Mouse (Mus musculus): ENCODE data around the gene Gpr4.

Gpr4 gene

DNA sequence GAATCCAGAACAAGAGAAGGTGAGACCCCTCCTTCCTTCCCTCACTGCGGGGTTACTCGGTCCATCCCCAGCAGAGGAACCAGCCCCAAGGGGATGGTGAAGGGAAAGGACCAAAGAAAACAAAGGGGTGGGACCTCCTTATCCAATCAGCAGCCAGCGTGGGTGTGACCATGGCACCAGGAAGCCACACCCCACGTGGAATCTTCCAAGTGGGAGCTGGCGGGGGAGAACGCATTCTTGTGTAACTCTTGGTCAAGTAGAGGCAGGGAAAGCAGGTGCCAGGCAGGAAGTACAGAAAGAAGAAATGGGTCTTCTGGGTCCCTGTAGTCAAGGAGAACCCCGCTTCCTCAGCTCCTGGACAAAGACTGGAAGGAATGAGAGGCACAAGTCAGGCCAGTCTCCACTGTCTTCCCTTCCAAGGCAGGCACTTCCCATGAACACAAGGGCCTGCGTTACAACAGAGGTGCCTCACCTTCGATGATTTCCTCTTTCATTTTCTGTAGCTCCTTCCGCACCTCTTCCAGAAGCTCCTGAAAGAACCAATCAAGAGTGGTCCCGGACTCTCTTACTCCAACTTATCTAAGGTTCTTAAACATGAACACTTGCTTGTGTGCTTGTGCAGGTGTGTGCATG is 45.2 kb downstream of the Gpr4 start:
- peak; percentile 36 for DNase-seq (ENCODE audit: low read depth, low spot score)

DNA sequence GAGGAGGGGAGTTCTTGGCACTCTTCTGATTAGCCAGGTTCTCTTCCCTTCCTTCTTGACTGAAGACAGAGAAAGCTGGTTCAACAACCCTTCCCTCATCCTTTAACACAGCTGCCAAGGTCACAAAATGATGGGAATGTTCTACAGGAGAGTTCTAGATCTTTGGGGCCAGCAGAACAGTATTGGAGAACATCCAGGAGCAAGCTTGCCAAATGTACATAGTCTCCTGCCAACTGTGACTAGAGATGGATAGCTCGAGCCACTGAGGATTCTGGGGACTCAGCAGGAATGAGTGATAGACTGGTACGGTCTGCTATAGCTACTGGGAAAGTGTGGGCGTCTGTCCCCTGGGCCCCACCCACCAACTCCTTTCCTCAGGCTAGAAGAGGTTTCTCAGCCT is 46.0 kb downstream of the Gpr4 start:
- DNase-seq (ENCODE audit: low read depth, low spot score) = no peak

DNA sequence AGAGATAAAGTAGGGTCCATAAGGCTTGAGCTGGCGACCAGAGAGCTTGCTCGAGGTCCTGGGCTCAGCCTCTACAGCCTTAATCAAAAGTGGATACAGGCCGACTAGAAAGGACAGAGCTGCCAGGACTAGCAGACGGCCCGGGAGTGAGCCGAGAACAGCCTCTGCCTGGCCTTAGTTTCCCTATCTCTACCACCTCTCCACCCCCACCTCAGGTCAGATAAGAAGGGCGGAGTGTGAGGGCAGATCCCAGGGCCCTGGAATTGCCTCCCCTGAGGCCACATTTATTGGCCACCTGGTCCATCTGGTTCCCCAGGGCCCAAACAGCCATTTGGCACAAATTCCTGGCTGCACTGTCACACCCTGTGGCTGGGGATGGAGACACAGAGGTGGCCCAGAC is 52.8 kb downstream of the Gpr4 start:
- no peak for DNase-seq (ENCODE audit: low read depth, low spot score)

DNA sequence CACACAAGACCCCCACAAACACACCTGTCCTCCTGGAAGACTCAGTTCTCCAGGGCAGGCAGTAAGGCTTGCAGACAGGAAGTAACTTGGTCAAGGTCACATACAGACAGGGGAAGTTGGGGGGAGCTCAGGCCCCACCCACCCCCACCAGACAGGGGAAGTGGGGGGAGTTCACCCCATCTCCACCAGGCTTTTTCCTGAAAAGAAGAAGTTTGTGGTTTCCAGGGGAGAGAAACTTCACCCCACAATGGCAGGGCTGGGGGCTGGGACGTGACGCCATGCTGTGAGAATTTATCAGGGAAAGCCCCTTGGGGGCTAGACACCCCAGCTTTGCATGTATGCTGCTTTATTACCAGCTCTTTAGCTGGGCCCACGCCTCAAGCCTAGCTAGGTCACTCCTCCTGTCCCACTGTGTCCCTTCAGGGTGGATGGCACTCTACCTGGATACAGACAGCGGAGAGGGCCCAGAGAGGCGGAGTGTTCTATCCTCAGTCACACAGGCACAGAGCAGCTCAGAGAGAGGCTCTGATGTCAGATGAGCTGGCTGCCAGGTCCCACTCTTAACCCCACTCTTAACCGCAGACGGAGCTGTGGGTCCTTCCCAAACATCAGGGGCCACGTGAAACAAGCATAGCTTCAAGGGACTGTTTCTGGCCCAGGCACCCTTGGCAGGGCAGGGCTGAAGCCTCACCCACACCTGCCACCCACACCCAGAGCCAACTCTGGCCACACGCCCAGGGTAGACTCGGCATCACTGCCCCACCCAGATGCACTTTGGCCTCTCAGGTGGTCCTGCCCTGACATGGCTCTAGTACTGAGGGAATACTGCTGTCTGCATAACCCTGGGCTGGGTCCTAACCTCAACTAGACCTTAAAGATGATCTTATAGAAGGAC is 53.8 kb downstream of the Gpr4 start:
- peak; percentile 80 for DNase-seq (ENCODE audit: low read depth, low spot score)

DNA sequence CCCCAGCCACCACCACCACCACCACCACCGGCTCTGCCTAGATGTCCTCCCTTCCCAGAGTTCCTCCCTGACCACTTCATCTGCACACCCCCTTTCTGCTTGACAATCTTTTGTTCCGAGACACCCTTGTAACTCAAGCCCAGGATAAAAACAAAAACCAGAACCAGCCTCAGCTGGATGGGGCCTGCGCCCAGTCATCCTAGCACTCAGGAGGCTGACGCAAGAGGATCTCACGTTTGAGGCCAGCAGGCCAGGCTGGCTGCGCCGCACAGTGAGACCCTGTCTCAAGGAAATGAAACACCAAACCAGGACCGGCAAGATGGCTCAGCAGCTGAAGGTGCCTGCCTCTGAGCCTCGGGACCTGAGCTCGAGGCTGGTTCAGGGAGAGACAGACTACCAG is 54.7 kb downstream of the Gpr4 start:
- DNase-seq (ENCODE audit: low read depth, low spot score) = peak; percentile 43

DNA sequence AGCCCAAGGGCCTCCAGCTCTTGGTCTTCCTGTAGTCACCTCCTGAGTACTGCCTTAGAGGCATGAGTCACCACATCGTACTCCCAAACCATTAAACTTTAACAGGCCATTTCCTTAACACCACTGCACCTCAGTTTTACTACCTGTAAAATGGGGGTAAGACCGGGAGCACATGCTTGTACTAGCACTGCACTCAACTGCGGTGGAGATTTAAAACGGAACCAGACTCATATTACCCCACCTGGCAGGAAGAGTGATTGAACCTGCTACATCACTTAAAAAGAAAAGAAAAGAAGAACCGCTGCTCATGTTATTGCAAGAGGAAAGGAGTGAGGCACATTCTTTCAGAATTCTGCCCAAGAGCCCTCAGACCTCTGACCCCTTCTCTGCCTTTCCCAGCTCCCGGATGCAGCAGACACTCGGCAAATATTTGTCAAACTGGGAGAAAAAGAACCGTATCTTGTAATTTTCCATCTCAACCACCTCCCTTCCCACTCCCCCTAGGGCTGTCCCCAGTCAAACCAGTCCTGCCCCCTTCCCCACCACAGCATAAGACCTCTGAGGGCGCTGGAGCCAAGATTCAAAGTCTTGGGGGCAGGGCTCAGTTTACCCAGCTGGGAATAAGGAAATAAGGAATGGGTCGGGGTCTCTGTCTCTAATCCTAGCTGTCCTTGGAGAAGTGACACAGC is 56.8 kb downstream of the Gpr4 start:
- peak; percentile 66 for DNase-seq (ENCODE audit: low read depth, low spot score)

DNA sequence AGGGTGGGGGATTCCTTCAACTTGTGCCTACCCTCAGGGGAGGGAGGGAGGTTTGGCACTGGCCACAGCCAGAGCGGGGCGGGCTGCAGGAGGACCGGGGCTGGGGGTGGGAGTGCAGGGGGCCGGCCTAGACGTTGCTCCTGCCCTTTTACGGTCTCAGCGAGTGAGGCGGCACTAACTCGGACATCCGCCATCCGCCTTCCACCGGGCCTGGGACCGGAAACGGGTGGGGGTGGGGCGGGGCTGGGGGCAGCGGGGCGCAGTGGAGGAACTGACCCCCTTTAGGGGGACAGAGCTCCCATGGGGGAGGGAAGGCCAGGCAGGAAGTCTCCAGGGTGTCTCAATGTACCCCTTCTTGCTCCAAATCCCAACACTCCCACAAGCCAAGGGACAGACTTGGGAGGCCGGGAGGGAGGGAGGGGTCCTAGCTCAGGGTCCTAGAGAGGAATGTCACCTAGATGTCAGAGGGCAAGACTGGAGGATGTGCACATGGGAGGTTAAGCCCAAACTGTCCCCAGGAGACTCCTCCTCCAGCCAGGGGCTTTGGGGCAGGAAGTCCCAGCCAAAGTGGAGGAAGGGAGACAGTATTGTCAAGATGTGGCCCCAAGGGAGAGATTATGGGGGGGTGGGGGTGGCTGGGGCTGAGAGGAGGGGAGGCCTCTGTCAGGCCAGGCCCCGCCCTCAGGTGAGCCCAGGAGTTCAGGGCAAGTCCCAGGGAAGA is 57.5 kb downstream of the Gpr4 start:
- peak; percentile 68 for DNase-seq (ENCODE audit: low read depth, low spot score)

DNA sequence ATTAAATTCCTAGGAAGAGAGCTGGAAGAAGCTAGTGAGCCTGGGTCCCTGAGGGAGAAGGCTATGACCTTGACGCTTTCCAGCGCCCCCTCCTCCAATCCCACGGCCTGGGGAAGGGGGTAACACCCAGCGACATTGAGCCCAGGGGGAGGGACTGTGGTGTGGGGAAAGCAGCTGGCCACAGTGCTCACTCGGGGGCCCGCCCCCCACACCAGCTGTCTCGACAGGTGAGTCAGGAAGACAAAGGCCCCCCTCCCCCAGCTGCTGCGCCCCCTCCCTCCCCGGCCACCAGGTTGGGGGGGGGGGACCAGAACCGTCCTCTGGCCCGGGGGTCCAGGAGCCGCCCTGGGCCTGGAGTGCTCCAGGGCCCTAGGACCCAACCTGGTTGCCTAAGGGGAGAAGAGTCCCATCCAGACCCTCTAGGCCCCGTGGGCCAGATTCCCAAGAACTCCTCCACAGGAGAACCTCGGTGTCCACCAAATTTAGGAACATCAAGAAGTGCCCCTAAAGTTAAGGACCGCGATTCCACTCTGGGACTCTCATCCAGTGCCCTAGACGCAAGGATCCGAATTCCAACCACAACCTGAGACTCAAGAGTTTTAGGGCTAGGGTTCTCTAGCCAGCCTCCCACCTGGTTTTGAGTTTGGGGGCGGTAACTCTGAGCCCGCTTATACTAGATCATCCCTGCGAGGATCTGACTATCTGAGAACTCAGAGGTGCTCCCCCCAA is 58.3 kb downstream of the Gpr4 start:
- DNase-seq (ENCODE audit: low read depth, low spot score) = peak; percentile 59

DNA sequence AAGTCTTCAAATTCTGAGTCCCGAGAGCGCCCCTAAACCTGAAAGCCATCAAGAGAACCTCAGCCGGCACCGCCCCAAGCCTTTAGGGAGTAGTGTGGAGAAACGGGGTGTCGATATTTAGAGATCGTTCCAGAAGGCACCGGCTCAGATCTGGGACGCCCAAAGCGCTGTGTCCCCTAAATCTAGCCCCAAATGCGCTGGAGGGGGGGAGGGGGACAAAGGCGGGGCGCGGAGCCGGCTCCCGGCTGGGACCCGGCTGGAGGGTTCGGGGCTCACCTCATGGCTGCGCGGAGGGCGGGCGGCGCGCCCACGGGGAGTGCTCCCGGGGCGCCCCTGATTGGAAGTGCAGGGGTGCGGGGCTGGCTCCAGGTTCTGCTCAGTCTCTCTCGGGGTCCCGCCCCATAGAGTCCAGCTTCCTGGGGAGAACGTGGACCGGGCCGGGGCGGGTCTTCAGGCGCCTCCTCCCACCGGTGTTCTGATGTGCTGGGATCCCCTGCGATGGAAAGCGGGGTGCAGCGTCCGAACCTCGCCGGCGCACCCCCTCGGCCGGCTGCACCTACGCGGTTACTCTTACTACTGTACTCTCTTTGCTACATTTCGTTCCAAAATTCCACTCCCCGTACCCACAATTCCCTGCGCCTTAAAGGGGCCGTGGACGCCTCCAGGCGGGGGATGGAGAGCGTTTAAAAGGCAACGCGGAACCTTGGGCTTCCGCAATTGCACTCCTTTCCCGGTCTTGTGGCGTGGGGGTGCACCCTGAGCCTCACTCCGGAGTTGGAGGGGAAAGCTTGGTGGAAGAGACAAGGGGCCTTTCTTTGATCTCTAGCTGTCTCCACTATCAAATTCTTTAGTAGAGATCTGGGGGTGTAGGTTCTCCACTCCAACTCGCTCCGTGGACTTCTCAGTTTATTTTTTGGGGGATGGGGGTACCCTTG is 59.2 kb downstream of the Gpr4 start, which contains the start of gene Vasp:
Gene Vasp, minus strand, starts transcription at position 580 of the 935 bp plus-strand sequence.
- peak; percentile 93 for DNase-seq (ENCODE audit: low read depth, low spot score)

DNA sequence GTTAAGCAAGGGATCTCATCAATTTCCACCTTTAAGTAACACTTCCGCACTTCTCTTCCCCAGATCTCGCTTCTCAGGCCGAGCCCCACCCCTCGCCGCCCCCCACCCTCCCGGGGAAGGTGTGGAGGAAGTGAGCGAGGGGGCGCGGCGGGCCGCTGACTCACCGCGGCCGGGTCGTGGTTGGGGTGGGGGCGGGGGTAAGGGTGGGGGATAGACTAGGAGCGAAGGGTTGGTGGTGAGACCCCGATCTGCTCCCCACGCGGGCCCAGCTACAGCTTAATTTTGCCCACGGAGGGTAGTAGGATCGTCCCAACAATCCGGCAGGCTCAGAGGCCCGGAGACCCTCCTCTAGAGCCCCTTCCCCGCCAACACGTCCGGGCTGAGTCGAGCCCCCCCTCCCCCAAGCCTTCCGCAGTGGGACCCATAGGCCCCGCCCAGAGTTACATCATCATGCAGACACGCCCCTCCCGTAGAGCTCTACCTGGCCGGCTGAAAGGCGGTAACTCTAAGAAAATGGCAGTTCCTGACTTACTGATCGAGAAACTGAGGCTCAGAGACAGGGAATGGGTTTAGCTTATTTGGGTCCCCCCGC is 59.9 kb downstream of the Gpr4 start:
- peak; percentile 94 for DNase-seq (ENCODE audit: low read depth, low spot score)

Measured in CD4-positive helper T cell, adult 2 months (primary cell).